Mouse (Mus musculus): ENCODE measurements around the gene Ccdc149. TPM values are rescaled to one million over a fixed set of nuclear protein-coding genes. Genes with fewer than 3 reads are reported as not detected.

The Ccdc149 gene
- polyA plus RNA-seq, 1 experiment from 2014 or later = 9.3 TPM

DNA sequence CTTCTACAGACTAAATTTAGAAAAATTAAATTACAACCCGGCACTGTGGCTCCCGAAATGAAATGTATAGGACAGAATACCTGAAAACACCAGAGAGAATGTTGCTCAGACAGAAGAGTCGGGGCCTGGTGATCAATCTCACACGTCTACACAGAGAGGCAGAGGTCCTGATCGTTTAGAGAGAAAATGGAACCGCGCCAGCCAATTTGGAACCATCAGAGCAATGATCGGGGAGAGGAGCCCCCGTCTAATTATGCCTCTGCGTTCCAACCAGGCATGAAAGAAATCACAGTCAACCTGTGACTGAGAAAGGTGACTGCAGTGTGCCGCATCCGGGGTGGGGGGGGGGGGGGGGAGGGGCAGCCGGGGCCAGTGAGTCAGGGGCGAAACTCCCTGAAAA is 24.4 kb upstream of the Ccdc149 start:
- no peak for ATAC-seq (ENCODE audit: low FRiP score, low TSS enrichment)
- peak; percentile 33 for DNase-seq

GRCm38 (mm10) chr5:52491496-52491895 is 20.2 kb upstream of the Ccdc149 start:
- Histone ChIP-seq H3K4me1 (ENCODE audit: control insufficient read depth, insufficient read depth, low read length) (no peaks in the 10 kb centered on the region), H3K9ac (replicated peaks; ENCODE audit: low read length) (no peak overlapping the region), H3K27me3 (ENCODE audit: control insufficient read depth, insufficient read depth, low read length) (no peaks in the 10 kb centered on the region), H3K4me3 (replicated peaks; ENCODE audit: low read depth, low read length) (no peak overlapping the region), H3K9me3 (ENCODE audit: control insufficient read depth, low read length) (no peaks in the 10 kb centered on the region), H3K27ac (replicated peaks; ENCODE audit: low read depth, low read length) (no peak overlapping the region), H3K36me3 (ENCODE audit: control insufficient read depth, insufficient read depth, low read length) (no peaks in the 10 kb centered on the region), H3K4me2 (ENCODE audit: low read length) (no peak overlapping the region)
- ATAC-seq (ENCODE audit: low FRiP score, low TSS enrichment) (no peak), DNase-seq (no peak)
- 90% methylated on average over 6 of the region's 6 CpGs for WGBS

More for the DNA sequence above, 24.4 kb upstream of the Ccdc149 start:
- H3K9ac ChIP-seq (replicated peaks; ENCODE audit: low read length) = no peak overlapping the region
- WGBS = 73% methylated on average over 12 of the region's 14 CpGs
- H3K4me2 ChIP-seq (ENCODE audit: low read length) = no peak overlapping the region
- no peak overlapping the region for H3K4me3 ChIP-seq (replicated peaks; ENCODE audit: low read depth, low read length)
- no peaks in the 10 kb centered on the region for H3K36me3 ChIP-seq (ENCODE audit: control insufficient read depth, insufficient read depth, low read length)
- no peaks in the 10 kb centered on the region for H3K4me1 ChIP-seq (ENCODE audit: control insufficient read depth, insufficient read depth, low read length)
- no peaks in the 10 kb centered on the region for H3K27me3 ChIP-seq (ENCODE audit: control insufficient read depth, insufficient read depth, low read length)
- H3K27ac ChIP-seq (replicated peaks; ENCODE audit: low read depth, low read length) = no peak overlapping the region
- H3K9me3 ChIP-seq (ENCODE audit: control insufficient read depth, low read length) = no peaks in the 10 kb centered on the region

GRCm38 (mm10) chr5:52487559-52488430 is 16.5 kb upstream of the Ccdc149 start:
- H3K4me2 ChIP-seq (ENCODE audit: low read length) = no peak overlapping the region
- H3K36me3 ChIP-seq (ENCODE audit: control insufficient read depth, insufficient read depth, low read length) = no peaks in the 10 kb centered on the region
- WGBS = 86% methylated on average over 13 of the region's 13 CpGs
- ATAC-seq (ENCODE audit: low FRiP score, low TSS enrichment) (no peak), DNase-seq (no peak)
- no peak overlapping the region for H3K4me3 ChIP-seq (replicated peaks; ENCODE audit: low read depth, low read length)
- no peak overlapping the region for H3K27ac ChIP-seq (replicated peaks; ENCODE audit: low read depth, low read length)
- no peak overlapping the region for H3K9ac ChIP-seq (replicated peaks; ENCODE audit: low read length)
- no peaks in the 10 kb centered on the region for H3K27me3 ChIP-seq (ENCODE audit: control insufficient read depth, insufficient read depth, low read length)
- H3K4me1 ChIP-seq (ENCODE audit: control insufficient read depth, insufficient read depth, low read length) = no peaks in the 10 kb centered on the region
- no peaks in the 10 kb centered on the region for H3K9me3 ChIP-seq (ENCODE audit: control insufficient read depth, low read length)

DNA sequence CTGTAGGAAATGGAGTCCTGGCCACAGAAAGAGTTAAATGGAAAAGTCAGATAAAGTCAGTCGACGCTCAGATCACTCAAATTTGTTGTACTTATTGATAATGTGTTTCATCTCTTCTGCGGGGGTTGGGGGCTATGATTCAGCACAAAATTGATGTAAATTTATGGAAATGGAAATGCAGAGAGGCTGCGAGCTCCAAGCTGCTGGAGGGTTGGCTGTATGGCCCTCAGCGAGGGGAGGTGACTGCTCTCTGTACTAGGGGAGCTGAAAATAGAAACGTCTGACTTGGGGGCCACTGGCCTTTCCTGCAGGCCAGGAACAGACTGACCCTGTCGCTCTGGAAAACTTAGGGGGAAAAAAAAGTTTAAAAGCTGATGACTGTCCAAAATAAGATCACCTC is 5.5 kb upstream of the Ccdc149 start:
- no peaks in the 10 kb centered on the region for H3K9me3 ChIP-seq (ENCODE audit: control insufficient read depth, low read length)
- H3K27me3 ChIP-seq (ENCODE audit: control insufficient read depth, insufficient read depth, low read length) = no peaks in the 10 kb centered on the region
- H3K27ac ChIP-seq (replicated peaks; ENCODE audit: low read depth, low read length) = peak overlapping the region; percentile 23; the same call in 1 of the 2 replicates
- peak overlapping the region; percentile 41; the same call in 1 of the 2 replicates for H3K9ac ChIP-seq (replicated peaks; ENCODE audit: low read length)
- peak; percentile 46; the same call in 1 of the 2 replicates for ATAC-seq (ENCODE audit: low FRiP score, low TSS enrichment)
- no peaks in the 10 kb centered on the region for H3K36me3 ChIP-seq (ENCODE audit: control insufficient read depth, insufficient read depth, low read length)
- peak overlapping the region; percentile 35 for H3K4me3 ChIP-seq (replicated peaks; ENCODE audit: low read depth, low read length)
- peaks cover 8% of the 10 kb centered on the region for H3K4me1 ChIP-seq (ENCODE audit: control insufficient read depth, insufficient read depth, low read length)
- WGBS = 3% methylated on average over 7 of the region's 7 CpGs
- peak; percentile 53 for DNase-seq
- H3K4me2 ChIP-seq (ENCODE audit: low read length) = peak overlapping the region; percentile 66

GRCm38 (mm10) chr5:52476292-52476701 is 5.0 kb upstream of the Ccdc149 start:
- Histone ChIP-seq H3K27ac (replicated peaks; ENCODE audit: low read depth, low read length) (peak overlapping the region; percentile 23), H3K4me3 (replicated peaks; ENCODE audit: low read depth, low read length) (peak overlapping the region; percentile 35), H3K9ac (replicated peaks; ENCODE audit: low read length) (peak overlapping the region; percentile 41), H3K9me3 (ENCODE audit: control insufficient read depth, low read length) (no peaks in the 10 kb centered on the region), H3K27me3 (ENCODE audit: control insufficient read depth, insufficient read depth, low read length) (no peaks in the 10 kb centered on the region), H3K4me2 (ENCODE audit: low read length) (peak overlapping the region; percentile 66), H3K36me3 (ENCODE audit: control insufficient read depth, insufficient read depth, low read length) (no peaks in the 10 kb centered on the region), H3K4me1 (ENCODE audit: control insufficient read depth, insufficient read depth, low read length) (peaks cover 8% of the 10 kb centered on the region)
- WGBS = under 1% methylated on average over 23 of the region's 23 CpGs
- peak; percentile 82 for ATAC-seq (ENCODE audit: low FRiP score, low TSS enrichment)
- peak; percentile 88 for DNase-seq

GRCm38 (mm10) chr5:52473988-52474387 is 2.7 kb upstream of the Ccdc149 start:
- 90% methylated on average over 7 of the region's 7 CpGs for WGBS
- ATAC-seq (ENCODE audit: low FRiP score, low TSS enrichment) (no peak), DNase-seq (no peak)
- Histone ChIP-seq H3K4me1 (ENCODE audit: control insufficient read depth, insufficient read depth, low read length) (peaks cover 14% of the 10 kb centered on the region), H3K4me3 (replicated peaks; ENCODE audit: low read depth, low read length) (no peak overlapping the region), H3K4me2 (ENCODE audit: low read length) (no peak overlapping the region), H3K9ac (replicated peaks; ENCODE audit: low read length) (no peak overlapping the region), H3K27me3 (ENCODE audit: control insufficient read depth, insufficient read depth, low read length) (no peaks in the 10 kb centered on the region), H3K27ac (replicated peaks; ENCODE audit: low read depth, low read length) (no peak overlapping the region), H3K36me3 (ENCODE audit: control insufficient read depth, insufficient read depth, low read length) (no peaks in the 10 kb centered on the region), H3K9me3 (ENCODE audit: control insufficient read depth, low read length) (no peaks in the 10 kb centered on the region)

GRCm38 (mm10) chr5:52470551-52470950 is 770 bp downstream of the Ccdc149 start:
- no peak; the same call in 1 of the 2 replicates for ATAC-seq (ENCODE audit: low FRiP score, low TSS enrichment)
- DNase-seq = no peak
- Histone ChIP-seq H3K4me2 (ENCODE audit: low read length) (peak overlapping the region; percentile 84), H3K27me3 (ENCODE audit: control insufficient read depth, insufficient read depth, low read length) (no peaks in the 10 kb centered on the region), H3K36me3 (ENCODE audit: control insufficient read depth, insufficient read depth, low read length) (no peaks in the 10 kb centered on the region), H3K27ac (replicated peaks; ENCODE audit: low read depth, low read length) (no peak overlapping the region), H3K4me3 (replicated peaks; ENCODE audit: low read depth, low read length) (peak overlapping the region; percentile 72), H3K9ac (replicated peaks; ENCODE audit: low read length) (peak overlapping the region; percentile 91), H3K9me3 (ENCODE audit: control insufficient read depth, low read length) (peaks cover under 1% of the 10 kb centered on the region; the same call in 1 of the 2 replicates), H3K4me1 (ENCODE audit: control insufficient read depth, insufficient read depth, low read length) (peaks cover 6% of the 10 kb centered on the region)
- WGBS = 56% methylated on average over 5 of the region's 5 CpGs

DNA sequence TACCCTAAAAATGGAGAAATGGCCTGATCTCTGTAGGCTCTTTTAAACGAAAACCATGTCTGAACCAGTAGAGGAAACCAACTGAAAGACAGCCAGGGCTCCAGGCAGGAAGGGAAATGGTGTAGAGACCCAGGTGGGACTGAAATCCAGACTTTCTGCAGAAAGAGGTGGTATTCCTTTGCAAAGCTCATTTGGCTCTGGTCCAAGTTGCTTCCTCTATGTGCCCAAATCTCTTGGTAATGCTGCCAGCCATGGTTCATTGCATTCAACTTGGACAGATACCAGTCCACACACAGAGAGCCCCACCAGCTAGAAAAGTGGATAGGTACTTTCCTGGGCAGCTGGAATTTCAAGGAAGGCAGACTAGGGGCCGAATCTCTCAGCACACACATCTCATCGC is 3.5 kb downstream of the Ccdc149 start:
- WGBS = 88% methylated on average over 3 of the region's 3 CpGs
- Histone ChIP-seq H3K4me1 (ENCODE audit: control insufficient read depth, insufficient read depth, low read length) (peaks cover 6% of the 10 kb centered on the region), H3K4me2 (ENCODE audit: low read length) (no peak overlapping the region), H3K27me3 (ENCODE audit: control insufficient read depth, insufficient read depth, low read length) (no peaks in the 10 kb centered on the region), H3K36me3 (ENCODE audit: control insufficient read depth, insufficient read depth, low read length) (no peaks in the 10 kb centered on the region), H3K4me3 (replicated peaks; ENCODE audit: low read depth, low read length) (no peak overlapping the region), H3K9me3 (ENCODE audit: control insufficient read depth, low read length) (peaks cover 7% of the 10 kb centered on the region), H3K27ac (replicated peaks; ENCODE audit: low read depth, low read length) (no peak overlapping the region), H3K9ac (replicated peaks; ENCODE audit: low read length) (no peak overlapping the region)
- DNase-seq (no peak), ATAC-seq (ENCODE audit: low FRiP score, low TSS enrichment) (no peak)

DNA sequence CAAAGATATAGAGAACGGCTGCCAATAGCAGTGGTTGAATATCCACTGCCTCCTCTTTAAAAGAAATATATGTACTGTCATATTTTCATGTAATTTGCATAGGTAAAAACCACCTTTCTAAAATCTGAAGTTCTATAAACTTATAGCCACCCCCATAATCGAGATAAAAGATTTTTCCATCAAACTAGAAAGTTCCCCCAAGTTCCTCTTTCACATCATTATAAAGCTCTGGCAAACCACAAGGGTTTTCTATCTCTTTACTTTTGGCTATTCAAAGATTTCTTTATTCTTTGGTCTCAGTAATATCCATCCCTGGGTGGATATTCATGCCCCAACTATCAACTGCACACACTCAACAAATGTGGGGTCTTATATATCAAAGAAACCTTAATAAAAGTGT is 8.9 kb downstream of the Ccdc149 start:
- Histone ChIP-seq H3K27me3 (ENCODE audit: control insufficient read depth, insufficient read depth, low read length) (no peaks in the 10 kb centered on the region), H3K4me2 (ENCODE audit: low read length) (no peak overlapping the region), H3K9me3 (ENCODE audit: control insufficient read depth, low read length) (peaks cover 7% of the 10 kb centered on the region), H3K9ac (replicated peaks; ENCODE audit: low read length) (no peak overlapping the region), H3K27ac (replicated peaks; ENCODE audit: low read depth, low read length) (no peak overlapping the region), H3K36me3 (ENCODE audit: control insufficient read depth, insufficient read depth, low read length) (no peaks in the 10 kb centered on the region), H3K4me1 (ENCODE audit: control insufficient read depth, insufficient read depth, low read length) (no peaks in the 10 kb centered on the region), H3K4me3 (replicated peaks; ENCODE audit: low read depth, low read length) (no peak overlapping the region)
- ATAC-seq (ENCODE audit: low FRiP score, low TSS enrichment) (no peak), DNase-seq (no peak)
- WGBS = 83% methylated on average over 2 of the region's 2 CpGs

All from midbrain, embryonic 14.5 days (tissue).